Mouse (Mus musculus): Measurements from ENCODE around the gene Oas1d.

Gene Oas1d

DNA sequence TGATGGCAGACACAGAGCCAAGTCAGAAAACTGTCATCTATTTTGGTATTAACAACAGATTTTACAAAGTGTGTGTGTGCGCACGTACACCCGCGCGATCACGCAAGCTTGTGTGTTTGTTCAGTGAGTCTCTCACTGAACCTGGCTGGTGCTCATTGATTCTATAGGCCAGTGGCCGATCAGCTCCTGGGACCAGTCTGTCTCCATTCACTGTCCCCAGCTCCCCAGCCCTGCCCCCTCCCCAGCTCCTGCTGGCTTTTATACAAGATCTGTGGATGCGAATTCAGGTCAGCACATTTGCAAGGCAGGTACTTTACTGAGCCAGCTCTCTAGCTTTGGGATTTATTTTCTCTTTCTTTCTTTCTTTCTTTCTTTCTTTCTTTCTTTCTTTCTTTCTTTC, 54.5 kb downstream of the Oas1d start:
- in situ Hi-C loops (cut with MboI, MseI) = no loop called here

DNA sequence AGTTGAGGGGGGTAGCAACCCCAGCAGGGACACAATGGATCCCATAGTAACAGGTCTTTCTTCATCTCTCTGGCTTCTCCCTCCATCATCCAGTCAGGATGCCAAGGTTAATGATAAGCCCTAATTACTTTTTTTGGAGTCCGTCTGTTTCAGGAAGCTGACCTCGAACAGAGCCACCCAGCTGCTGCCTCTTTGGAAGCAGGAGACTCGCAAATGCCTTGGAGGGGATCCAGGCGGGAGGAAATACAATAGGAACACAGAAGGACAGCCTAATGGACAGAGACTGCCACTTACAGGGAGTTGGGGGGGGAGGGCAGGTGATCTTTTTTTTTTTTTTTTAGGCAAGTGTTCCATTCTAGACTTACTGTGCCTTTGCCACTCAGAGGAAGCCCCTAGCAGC, 55.4 kb downstream of the Oas1d start:
- in situ Hi-C loops (cut with MboI, MseI) = no loop called here

Data from regulatory T cell (primary cell).